Mouse (Mus musculus) heart, postnatal 4 days (tissue): ENCODE data around the gene Tsacc. TPM values are rescaled to one million over a fixed set of nuclear protein-coding genes. Genes with fewer than 3 reads are reported as not detected.
"Not testable (repeated sequence)": the region's sequence is repeated elsewhere in the genome, so short reads cannot be mapped to it uniquely, and the experiment has no call there.

Experiments used
- DNase-seq: peaks from one replicate; pipeline ENCODE4 v3.0.0; 2021
- total RNA-seq, 2 experiments: library from RNA; stranded (reverse); gene quantifications; 2 replicates each; pipeline ENCODE4 v1.2.3; 2021

The Tsacc gene
- total RNA-seq, result 1 to 10 TPM; 6.1 to 6.2 TPM

DNA sequence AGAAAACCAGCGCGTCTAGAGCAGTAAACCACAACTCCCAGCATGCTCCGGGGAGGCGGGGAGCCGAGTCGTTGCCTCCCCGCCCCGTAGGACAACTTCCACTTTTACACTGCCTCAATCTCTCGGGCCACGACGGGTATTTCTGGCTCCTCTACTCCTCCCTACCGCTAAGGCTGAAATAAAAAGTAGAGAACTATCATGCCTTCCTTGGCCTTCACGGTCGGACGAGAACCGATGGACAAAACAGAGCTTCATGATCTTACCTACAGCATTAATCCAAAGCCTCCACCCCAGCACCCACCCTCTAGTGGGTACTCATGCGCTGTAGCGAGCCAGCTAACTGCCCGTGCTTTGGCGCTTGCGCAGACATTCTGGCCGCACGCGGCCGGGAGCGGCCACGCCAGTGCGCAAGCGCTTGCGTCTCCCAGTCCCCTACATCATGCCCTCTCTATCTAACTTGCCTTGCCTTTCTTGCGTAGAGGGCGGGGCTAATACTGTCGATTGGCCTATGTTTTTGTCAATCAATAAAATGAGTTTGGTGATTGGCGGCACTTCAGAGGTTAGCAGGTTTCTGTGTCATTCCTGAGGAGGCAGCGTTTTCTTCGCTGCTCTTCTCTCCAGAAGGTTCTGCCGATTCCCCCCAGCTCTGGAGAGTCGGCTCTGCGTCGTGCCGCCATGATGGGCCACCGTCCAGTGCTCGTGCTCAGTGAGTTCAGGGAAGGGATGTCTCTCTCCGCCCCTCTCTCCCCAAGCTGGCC is at the start of gene Tsacc, which contains the start of gene Cct3:
TSS of gene Tsacc (minus strand) at position 439 of the 758 bp plus-strand sequence.
TSS of gene Cct3 (plus strand) at position 556 of the 758 bp plus-strand sequence.
- peak; percentile 96 for DNase-seq

DNA sequence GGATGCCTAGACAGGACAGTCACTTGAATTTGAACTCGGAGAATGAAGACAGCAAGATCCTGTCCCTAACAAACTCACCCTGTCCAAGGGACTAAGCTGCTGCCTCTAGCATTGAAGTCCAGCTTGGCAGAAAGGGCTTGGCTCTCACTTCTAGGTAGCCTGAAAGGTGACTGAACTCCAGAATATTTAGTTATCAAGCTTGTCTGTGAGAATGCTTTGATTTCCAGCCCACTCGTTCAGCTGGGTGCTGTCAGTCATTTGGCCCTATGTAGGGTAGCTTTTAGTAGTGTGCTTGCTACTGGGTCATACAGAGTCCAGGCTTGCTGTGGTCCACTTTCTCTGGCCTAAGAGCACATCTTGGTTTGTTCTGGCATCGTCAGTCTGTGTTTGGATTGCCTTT is 42.2 kb upstream of the Tsacc start:
- no peak for DNase-seq

DNA sequence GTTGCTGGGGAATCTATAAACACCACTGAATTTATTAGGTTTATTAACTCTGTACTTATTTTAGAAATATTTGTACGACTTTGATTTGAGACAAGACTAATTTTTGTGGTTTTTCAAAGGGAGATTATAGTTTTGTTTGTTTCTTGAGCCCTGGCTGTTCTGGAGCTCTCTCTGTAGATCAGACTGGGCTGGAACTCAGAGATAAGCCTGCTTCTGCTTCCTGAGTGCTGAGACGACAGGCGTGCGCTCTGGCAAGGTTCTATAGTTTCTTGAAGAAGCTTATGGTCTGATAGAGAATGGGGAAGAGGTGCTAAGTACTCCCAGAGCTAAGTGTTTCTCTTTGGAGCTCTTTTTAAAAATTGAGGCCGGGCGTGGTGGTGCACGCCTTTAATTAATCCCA is 41.5 kb upstream of the Tsacc start:
- no peak for DNase-seq

DNA sequence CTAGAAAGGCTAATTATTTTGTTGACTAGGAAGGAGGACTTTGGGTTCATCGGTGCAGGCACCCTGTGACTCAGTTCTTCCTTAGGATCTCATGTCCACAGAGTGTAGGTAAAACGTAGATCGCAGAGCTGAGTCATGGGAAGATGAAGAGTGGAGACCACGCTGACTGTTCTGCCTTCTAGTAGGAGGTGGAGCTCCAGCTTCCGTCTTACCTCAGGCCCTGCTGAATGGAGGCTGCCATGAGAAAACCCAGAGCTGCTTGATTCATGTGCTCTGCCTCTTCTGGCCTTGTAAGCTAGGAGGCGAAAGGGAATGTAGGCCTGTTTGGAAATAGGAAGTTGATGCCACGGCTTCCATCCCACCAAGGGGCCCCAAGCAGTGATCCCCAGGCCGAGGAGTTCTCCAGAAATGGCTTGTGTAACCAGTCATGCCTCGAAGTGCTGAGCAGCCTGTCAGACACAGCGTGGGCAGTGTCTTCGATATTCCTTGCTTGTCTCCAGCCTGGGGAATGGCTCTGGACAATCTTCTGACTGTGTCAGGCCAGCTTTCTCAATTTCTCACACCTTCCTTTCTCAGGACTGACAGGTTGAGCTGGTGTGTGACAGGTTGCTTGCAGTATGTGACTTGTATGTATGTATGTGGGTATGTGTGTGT is 40.7 kb upstream of the Tsacc start:
- no peak for DNase-seq

DNA sequence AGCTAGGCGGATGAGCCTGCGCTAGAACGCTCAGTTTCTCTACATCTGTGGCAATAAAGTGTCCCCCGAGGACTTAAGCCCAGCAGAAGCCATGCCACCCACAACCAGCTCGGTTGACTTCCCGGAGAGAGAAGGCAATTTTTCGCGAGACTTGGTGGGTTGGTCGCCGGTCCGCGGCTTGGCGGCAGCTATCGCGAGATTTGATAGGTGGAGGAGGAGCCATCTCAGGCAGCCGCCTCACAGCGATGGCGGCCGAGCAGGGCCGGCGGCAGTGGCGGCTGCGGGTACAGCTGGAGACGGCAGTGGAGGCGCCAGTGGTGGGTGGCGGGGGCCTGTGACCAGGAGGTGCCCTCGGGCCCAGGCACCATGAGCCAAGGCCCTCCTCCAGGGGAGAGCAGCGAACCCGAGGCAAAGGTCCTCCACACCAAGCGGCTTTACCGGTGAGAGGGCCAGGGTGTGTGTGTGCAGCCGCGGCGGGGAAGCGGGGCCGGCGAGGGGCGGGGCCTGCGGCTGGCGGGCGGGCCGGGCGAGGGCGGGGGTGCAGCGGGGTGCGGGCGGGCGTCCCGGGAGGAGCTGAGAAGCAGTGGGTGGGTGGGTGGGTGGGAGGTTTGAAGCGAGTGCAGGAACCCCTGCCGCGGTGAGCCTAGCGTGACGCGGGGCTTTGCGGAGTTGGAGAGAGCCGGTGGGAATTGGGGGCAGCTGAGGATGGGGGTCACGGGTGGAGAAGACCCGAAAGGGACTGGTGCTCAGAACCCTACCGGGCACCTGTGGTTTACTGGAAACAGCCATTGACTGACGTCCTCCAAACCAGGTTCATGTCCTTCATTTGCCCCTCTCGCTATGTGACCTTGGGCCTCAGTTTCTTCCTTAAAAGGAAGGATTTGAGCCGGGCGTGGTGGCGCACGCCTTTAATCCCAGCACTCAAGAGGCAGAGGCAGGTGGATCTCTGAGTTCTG is 39.5 kb upstream of the Tsacc start, which contains the start of the genes Tmem79 and Smg5:
TSS of gene Tmem79 (minus strand) at position 91 of the 956 bp plus-strand sequence.
TSS of gene Smg5 (plus strand) at position 203 of the 956 bp plus-strand sequence.
- peak; percentile 98 for DNase-seq

DNA sequence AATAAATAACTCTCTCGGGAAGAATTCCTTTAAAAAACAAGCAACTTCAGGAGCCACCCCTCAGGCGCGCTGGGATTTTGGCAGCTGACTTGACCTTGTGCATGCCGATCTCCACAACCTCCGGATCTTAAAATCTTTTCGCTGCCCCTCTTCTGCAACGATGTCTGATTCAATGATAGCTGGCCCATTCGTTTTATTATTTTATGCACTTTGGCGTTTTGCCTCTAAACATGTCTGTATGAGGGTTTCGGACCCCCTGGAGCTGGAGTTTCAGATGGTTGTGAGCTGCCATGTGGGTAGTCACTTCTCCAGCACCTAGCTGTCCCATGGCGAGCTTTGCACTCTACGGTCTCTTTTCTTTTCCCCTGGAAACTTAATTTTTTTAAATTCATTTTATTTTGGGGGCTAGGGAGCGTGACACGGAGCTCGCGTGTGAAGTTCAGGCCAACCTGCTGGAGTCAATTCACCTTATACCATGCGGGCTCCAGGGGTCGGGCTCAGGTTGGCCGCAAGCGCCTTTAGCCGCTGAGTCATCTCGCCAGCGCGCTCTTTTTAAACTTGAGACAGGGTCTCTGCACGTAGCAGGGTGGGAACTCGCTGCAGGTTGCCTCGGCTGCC is 38.7 kb upstream of the Tsacc start:
- DNase-seq, result no peak

DNA sequence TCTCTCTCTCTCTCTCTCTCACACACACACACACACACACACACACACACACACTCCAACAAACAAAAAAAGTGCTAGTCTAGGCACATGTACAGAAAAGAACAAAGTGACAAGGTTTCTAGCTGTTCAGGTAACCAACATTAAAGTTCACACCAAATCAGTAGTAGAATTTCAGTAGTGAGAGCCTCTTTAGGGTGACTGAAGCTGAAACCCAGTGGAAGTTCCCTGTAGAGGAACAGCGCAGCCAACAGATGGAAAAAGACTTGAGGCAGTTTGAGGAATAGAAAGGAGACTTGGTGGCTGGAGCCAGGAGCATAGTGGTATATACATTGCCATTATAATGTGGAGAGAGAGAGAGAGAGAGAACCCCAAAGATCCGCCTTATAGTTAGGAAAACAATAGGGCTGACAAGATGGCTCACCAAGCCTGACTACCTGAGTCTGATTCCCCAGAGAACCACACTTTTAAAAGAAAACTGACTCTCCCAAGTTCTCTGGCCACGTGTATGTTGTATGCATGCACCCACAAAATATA is 38.2 kb upstream of the Tsacc start:
- no peak for DNase-seq

DNA sequence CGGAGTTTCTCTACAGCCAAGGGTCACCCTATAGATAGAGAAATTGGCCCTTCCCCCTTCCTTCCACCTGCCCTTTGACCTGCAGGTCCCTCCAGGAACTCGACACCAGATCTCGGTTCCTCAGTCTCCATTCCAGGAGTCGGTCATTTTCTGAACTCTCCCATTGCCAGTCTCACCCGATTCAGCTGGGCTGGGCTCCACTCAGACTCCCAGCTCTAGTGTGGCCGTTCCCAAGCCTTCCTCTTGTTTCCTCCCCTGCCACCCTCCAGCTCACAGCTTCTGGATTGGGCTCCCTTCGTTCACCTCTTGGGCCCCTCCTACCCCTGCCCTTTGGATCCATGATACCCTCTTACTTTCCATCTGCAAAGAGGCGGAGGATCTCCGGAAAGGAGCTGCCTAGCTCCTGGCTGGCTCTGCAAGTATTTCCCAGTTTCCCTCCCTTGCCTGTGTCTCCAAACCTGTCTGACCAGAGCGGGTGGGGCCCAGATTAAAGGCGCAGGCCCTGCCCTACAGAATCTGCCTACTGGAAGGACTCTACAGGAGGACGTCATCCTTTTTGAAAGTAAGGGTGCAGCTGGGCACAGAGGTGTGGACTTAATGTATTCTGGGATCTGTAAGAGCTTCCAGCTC is 37.3 kb upstream of the Tsacc start:
- DNase-seq, result no peak

DNA sequence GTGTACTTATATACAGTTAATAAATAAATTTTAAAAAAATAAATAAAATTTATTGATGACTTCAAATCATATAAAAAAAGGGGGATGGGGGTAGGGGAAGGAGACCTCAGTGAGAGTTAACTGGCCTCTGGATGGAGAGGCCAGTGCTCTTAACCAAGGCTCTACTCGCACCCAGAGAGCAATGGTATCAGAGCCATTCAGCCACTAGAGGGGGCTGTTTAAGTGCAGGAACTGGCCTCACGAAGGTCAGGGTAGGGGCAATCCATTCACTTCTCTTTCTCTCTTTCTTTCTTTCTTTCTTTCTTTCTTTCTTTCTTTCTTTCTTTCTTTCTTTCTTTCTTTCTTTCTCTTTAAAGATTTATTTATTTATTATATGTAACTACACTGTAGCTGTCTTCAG is 34.5 kb upstream of the Tsacc start:
- DNase-seq, result peak; percentile 58

DNA sequence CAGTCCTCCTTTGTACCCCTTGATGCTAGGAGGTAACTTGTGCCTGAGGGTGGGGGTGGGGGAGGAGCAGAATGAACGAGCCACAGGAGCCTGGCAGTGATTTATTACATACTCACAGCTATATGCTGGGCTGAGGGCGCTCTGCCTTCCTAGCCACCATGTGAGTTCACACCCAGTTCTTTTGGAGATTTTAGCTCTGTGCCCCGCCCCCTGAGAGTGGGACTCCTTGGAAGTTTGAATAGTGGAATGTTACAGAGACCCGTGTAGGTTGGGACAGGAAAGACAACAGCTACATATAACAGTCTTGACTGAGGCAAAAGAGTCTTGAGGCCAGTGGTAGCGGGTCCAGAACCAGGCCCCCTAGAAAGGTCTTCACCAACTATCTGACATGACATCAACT is 32.2 kb upstream of the Tsacc start:
- DNase-seq, result no peak

DNA sequence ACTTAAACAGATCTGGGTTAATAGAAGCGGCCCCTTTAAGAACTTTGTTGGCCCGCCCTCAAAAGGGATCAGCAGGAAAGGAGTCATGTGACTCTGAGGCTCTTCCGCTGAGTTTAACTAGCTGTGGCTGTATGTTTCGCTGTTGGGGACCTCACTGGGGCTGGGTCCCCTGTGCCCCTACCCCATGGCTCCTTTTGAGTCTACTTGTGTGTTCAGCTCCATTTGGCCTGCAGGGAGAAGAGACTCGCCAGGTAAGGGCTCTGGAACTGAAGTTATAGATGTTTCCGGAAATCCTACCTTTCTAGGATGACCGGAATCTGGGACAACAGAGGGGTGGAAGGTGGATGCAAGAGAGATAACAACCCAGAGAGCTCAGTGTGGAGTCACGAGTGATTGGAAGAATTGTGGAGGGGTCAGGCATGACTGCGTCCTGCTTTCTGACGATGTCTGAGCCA is 28.2 kb upstream of the Tsacc start, which contains the start of gene Glmp:
TSS of gene Glmp (plus strand) at position 73 of the 455 bp plus-strand sequence.
- DNase-seq, result peak; percentile 61

DNA sequence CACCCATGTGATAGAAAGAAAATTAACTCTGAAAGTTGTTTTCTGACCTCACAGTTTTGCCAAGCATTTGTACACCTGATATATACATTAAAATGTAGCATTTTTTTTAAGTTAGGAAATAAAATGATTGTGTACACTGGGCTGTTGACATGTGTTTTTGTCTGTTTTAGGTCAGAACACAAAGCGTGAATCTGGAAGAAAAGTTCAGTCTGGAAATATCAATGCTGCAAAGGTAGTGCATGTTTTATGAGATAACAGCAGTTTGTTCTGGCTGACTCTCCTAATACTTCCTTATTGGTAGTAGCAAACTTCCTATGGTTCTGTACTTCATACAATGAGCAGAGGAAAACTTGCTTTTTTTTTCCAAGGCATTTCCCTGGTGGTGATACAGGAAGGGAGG is 2.4 kb upstream of the Tsacc start:
- DNase-seq, result no peak

DNA sequence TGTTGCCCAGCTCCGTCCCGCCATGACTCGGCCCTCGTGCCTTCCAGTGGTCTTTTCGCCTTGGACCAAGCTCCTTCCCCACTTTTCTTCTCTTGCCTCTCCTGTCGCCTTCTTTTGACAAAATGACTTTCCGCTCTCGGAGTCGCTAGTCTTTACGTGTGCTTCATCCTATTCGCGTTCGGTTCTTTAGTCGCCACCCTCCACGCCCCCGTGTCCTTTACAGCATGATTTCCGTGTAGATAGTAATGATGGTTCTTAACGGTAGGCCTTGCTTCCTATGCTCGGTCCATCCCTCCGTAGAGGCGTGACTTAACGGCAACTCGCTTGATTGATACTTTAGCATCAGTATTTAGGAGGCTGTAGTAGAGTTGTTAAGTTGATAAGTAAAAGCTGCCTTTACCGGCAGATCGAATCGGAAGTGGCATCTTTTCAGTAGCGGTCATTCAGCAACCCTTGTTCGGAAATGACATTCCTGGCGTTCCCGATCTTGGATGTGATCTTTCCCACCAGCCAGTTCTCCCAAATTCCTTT is 587 bp upstream of the Tsacc start:
- DNase-seq, result no peak

DNA sequence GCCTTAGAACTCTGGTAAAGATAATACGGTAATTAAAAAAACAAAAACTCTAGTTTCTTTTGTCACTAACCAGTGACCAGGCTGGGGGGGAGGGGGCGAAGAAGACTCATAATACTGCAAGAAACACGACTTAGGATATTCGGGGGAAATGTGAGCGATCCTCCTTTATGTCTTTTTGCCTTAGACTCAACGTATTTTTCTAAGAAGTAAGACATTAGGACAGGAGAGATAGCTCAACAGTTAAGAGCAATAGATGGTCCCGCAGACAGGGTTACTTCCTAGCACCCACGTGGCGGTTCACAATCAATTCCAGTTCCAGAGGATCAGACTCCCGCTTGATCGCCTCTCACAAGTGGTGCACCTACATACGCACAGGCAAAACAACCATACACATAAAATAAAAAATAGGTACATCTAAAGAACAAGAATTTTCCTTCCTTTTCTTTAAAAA is 664 bp downstream of the Tsacc start:
- DNase-seq, result no peak

DNA sequence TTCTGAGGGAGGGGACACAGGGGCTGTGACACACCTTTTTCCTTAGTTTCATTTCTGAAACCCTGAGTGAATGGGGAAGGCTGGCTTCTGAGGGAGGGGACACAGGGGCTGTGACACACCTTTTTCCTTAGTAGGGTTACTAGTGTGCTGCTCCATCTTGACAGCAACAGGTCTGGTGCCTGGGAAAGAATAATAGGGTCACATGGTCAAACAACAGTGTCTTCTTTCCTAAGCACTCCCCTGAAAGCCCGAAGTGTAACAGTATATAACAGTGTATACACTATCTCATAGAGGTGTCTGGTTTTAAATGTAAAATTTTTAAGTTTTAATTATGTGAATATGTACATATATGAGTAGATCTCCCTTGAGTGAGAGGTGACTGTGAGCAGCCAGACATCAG is 1.5 kb downstream of the Tsacc start:
- DNase-seq, result not testable (repeated sequence)

DNA sequence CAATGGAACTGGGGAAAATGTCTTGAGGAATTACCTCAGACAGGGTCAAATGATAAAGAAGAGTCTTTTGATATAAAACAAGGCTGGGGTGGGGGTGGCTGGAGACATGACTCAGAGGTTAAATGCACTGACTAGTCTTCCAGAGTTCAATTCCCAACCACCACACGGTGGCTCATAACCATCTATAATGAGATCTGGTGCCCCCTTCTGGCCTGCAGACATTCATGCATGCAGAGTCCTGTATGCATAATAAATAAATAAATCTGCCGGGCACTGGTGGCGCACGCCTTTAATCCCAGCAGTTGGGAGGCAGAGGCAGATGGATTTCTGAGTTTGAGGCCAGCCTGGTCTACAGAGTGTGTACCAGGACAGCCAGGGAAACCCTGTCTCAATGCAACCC is 4.8 kb downstream of the Tsacc start:
- DNase-seq, result peak; percentile 14

DNA sequence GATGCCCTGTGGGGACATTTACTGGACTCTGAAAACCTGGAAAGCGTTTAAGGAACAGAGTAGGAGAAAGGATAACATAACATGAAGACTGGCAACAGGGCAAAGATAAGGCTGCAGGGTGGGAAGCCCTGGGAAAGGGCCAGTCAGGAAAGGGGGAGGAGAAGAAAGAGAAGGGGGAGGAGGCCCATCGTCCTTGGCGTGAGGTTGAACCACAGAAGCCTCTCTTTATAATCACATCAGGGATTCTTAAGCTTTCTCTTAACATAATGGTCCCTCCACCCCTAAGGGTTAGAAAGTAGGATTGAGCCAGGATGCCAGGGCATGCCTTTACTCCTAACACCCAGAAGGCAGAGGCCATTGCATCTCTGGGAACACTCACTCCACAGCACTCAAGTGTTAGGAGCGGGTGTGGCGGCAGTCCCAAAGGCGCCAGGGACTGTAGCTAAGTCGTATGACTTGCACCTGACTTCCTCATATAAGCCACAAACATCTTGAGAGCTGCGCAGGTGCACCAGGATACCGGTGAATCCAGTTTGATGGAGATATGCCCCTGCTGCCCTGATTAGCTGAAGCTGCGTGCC is 8.6 kb downstream of the Tsacc start:
- not testable (repeated sequence) for DNase-seq

DNA sequence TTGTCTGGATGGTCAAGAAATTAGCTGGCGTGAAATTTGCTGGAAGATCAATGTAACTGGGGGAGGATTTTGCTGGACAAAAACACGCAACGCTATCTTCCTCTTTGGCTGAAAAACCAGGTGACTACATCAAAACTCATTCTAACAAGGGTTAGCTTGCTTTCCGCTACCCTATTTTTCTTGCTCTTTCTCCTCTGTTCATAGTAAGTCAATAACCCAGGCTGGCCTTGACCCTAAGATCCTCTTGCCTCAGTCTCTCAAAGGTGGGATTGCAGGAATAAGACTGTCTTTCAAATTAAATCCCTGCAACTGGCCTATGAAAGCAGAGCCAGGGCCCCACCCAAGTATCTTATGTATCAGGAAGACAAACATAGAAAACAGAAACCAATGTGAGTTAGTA is 9.7 kb downstream of the Tsacc start, which contains the start of gene Gm38392:
TSS of gene Gm38392 (minus strand) at position 101 of the 400 bp plus-strand sequence.
- DNase-seq, result no peak

DNA sequence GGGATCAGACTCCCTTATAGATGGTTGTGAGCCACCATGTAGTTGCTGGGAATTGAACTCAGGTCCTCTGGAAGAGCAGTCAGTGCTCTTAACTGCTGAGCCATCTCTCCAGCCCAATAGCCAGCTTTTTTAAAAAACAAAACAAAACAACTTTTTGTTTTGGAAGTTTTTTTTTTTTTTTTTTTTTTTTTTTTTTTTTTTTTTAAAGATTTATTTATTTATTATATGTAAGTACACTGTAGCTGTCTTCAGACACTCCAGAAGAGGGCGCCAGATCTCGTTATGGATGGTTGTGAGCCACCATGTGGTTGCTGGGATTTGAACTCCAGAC is 11.3 kb downstream of the Tsacc start:
- DNase-seq, result not testable (repeated sequence)

DNA sequence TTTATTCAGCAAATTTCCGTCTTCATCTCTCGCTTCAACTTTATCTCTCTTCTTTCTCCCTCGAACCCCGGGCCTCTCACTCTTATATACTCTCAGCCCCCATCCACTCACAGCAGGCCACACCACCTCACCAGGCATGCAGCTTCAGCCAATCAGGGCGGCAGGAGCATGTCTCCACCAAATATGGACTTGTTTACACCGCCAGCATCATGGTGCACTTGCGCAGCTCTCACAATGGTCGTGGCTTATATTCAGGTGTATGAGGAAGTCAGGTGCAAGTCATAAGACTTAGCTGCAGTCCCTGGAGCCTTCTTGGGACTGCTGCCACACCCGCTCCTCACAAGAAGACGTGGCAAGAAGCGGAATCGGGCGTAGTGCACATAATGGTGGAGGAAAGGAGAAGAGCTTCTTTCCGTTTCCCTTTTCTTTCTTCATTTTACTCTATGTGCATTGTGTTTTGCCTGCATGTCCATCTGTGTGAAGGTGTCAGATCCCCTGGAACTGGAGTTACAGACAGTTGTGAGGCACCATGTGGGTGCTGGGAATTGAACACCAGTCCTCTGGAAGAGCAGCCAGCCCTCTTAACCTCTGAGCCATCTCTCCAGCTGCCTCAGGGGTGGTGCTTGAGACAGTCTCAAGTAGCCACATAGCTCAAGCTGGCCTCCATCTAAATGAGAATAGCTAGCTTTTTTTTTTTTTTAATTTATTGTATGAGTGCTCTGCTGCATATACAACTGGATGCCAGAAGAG is 11.8 kb downstream of the Tsacc start:
- not testable (repeated sequence) for DNase-seq
